Mouse (Mus musculus) c-Kit-positive CD71-positive TER-119-positive erythroid progenitor cells, embryonic 14.5 days (primary cell): ENCODE measurements around the gene Adam19.

Experiments used
- DNase-seq: peaks from one replicate; pipeline ENCODE4 v3.0.0-alpha.2; 2013; ENCODE audit warnings: low spot score

The Adam19 gene

GRCm38 (mm10) chr11:46054911-46055895 is 589 bp upstream of the Adam19 start:
- DNase-seq, result no peak

GRCm38 (mm10) chr11:46056770-46057411 is 1.1 kb downstream of the Adam19 start:
- DNase-seq, result no peak

GRCm38 (mm10) chr11:46058011-46058410 is 2.2 kb downstream of the Adam19 start:
- DNase-seq, result no peak

GRCm38 (mm10) chr11:46058916-46059315 is 3.1 kb downstream of the Adam19 start:
- DNase-seq, result no peak

GRCm38 (mm10) chr11:46059887-46060650 is 4.3 kb downstream of the Adam19 start:
- DNase-seq, result no peak

GRCm38 (mm10) chr11:46060651-46061020 is 4.8 kb downstream of the Adam19 start:
- no peak for DNase-seq

- no peak for DNase-seq
Observed at GRCm38 (mm10) chr11:46061776-46062445, 6.1 kb downstream of the Adam19 start.

GRCm38 (mm10) chr11:46062569-46062968 is 6.8 kb downstream of the Adam19 start:
- DNase-seq, result no peak

GRCm38 (mm10) chr11:46062993-46063731 is 7.4 kb downstream of the Adam19 start:
- DNase-seq, result no peak

- DNase-seq, result no peak
Observed at GRCm38 (mm10) chr11:46064767-46065166, 9.0 kb downstream of the Adam19 start.

GRCm38 (mm10) chr11:46065201-46066011 is 9.6 kb downstream of the Adam19 start:
- no peak for DNase-seq

GRCm38 (mm10) chr11:46067371-46068060 is 11.7 kb downstream of the Adam19 start:
- no peak for DNase-seq

- DNase-seq, result no peak
Observed at GRCm38 (mm10) chr11:46068756-46069407, 13.1 kb downstream of the Adam19 start.

GRCm38 (mm10) chr11:46069408-46070003 is 13.7 kb downstream of the Adam19 start:
- no peak for DNase-seq

- DNase-seq, result no peak
Observed at GRCm38 (mm10) chr11:46070161-46070560, 14.4 kb downstream of the Adam19 start.

- DNase-seq, result no peak
Observed at GRCm38 (mm10) chr11:46070789-46071188, 15.0 kb downstream of the Adam19 start.

GRCm38 (mm10) chr11:46072466-46073060 is 16.8 kb downstream of the Adam19 start:
- no peak for DNase-seq
